Mouse (Mus musculus) G1E (cell line): ENCODE measurements around the gene Fhl1. TPM values are rescaled to one million over a fixed set of nuclear protein-coding genes. Genes with fewer than 3 reads are reported as not detected.

ENCODE experiments used
- ATAC-seq: 2 replicates; pipeline ENCODE4 v1.8.0; 2016; ENCODE audit warnings: mild to moderate bottlenecking; ENCODE audit not compliant: insufficient number of reproducible peaks, poor library complexity, low FRiP score, severe bottlenecking; ENCODE audit errors: extremely low read depth
- DNase-seq: peaks from one replicate; pipeline ENCODE4 v3.0.0; 2012; ENCODE audit warnings: low spot score
- H3K27me3 ChIP-seq: 2 replicates; pipeline ENCODE4 v1.6.1; 2012; ENCODE audit warnings: mild to moderate bottlenecking, low read length, inconsistent platforms; ENCODE audit not compliant: insufficient read depth
- H3K36me3 ChIP-seq: replicated peaks from 2 replicates; pipeline ENCODE3; 2012; ENCODE audit warnings: mild to moderate bottlenecking, inconsistent platforms
- H3K4me1 ChIP-seq: 2 replicates; pipeline ENCODE4 v1.6.1; 2012; ENCODE audit warnings: low read depth, low read length, inconsistent platforms, mixed read lengths; ENCODE audit not compliant: insufficient read depth
- H3K4me3 ChIP-seq: 2 replicates; pipeline ENCODE4 v1.5.1; 2012; ENCODE audit warnings: low read depth, mild to moderate bottlenecking, inconsistent platforms, low read length, moderate library complexity, mixed read lengths
- H3K9me3 ChIP-seq: replicated peaks from 2 replicates; pipeline ENCODE4 v1.6.1; 2012; ENCODE audit warnings: inconsistent platforms
- CTCF ChIP-seq: IDR thresholded peaks from 2 replicates; pipeline ENCODE4 v1.5.1; 2012; ENCODE audit warnings: low read depth, low read length, inconsistent platforms, mixed read lengths
- GATA1 ChIP-seq: IDR thresholded peaks from 2 replicates; pipeline ENCODE4 v1.6.1; 2012; ENCODE audit warnings: borderline replicate concordance, low read length, inconsistent platforms, mixed read lengths
- GATA2 ChIP-seq: IDR thresholded peaks from 2 replicates; pipeline ENCODE4 v1.6.1; 2012; ENCODE audit warnings: low read depth, low read length, inconsistent platforms, borderline replicate concordance
- POLR2AphosphoS5 ChIP-seq: IDR thresholded peaks from 2 replicates; pipeline ENCODE4 v1.6.1; 2012; ENCODE audit warnings: low read depth, low read length, inconsistent platforms; ENCODE audit not compliant: insufficient replicate concordance
- TAL1 ChIP-seq: conservative IDR thresholded peaks from 2 replicates; pipeline ENCODE4 v1.6.1; 2012; ENCODE audit warnings: low read depth, low read length, inconsistent platforms, mixed read lengths
- polyA plus RNA-seq: library from polyadenylated mRNA; stranded (reverse); fragments of >175 nt; gene quantifications from 2 replicates; pipeline ENCODE4 v1.2.3, GENCODE M21; 2012
- total RNA-seq, 2 experiments: library from RNA; stranded (forward) in 1 of 2; stranded (reverse) in 1 of 2; fragments of 200-1000 nt in 1 of 2; fragments of >200 nt in 1 of 2; fragmentation: Nextera tagmentation in 1 of 2; gene quantifications; 2 replicates each; pipeline ENCODE4 v1.2.3; 2014 to 2017

The Fhl1 gene
- total and polyA plus RNA-seq, 3 experiments = 0.11 TPM; not detected in 2

- DNase-seq = no peak
- Histone ChIP-seq H3K4me3 (no peak overlapping the region), H3K4me1 (no peaks in the 10 kb centered on the region), H3K27me3 (no peaks in the 10 kb centered on the region), H3K36me3 (no peaks in the 10 kb centered on the region), H3K9me3 (no peaks in the 10 kb centered on the region)
- no peak for TF ChIP-seq POLR2AphosphoS5
- TF ChIP-seq TAL1 = no peak
- no peak for TF ChIP-seq GATA1
- no peak for TF ChIP-seq CTCF
- no peak for TF ChIP-seq GATA2
- no peak for ATAC-seq
Observed at GRCm38 (mm10) chrX:56741428-56741827, 9.8 kb downstream of the Fhl1 start.

DNA sequence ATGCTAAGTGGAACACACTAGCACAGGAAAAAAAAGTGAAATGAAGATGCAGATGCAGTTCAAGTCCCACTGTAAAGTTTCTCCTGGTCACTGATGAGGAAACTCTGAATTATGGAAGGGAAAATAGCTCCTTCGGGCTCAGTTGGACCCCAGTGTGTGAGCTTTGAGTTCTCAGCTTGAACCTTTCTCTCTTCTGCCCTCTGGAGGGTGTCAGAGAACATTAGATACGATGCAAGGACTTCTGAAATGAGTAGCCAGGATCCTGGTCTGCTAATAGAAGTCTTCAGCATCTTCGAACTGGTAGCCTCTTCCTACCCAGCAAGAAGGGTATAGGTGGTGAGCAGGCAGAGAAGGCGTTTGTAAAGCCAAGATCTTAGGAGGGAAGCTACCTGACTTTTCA is 19.9 kb downstream of the Fhl1 start:
- DNase-seq (no peak), ATAC-seq (no peak)
- Histone ChIP-seq H3K27me3 (no peaks in the 10 kb centered on the region), H3K9me3 (no peaks in the 10 kb centered on the region), H3K36me3 (no peaks in the 10 kb centered on the region), H3K4me3 (no peak overlapping the region), H3K4me1 (no peaks in the 10 kb centered on the region)
- TF ChIP-seq GATA1 (no peak), CTCF (no peak), TAL1 (no peak), POLR2AphosphoS5 (no peak), GATA2 (no peak)

- no peak for TF ChIP-seq GATA1
- no peak for TF ChIP-seq TAL1
- TF ChIP-seq CTCF = no peak
- no peak for TF ChIP-seq GATA2
- TF ChIP-seq POLR2AphosphoS5 = no peak
- no peaks in the 10 kb centered on the region for H3K4me1 ChIP-seq
- DNase-seq (no peak), ATAC-seq (no peak)
- no peaks in the 10 kb centered on the region for H3K27me3 ChIP-seq
- no peak overlapping the region for H3K4me3 ChIP-seq
- no peaks in the 10 kb centered on the region for H3K36me3 ChIP-seq
- no peaks in the 10 kb centered on the region for H3K9me3 ChIP-seq
Observed at GRCm38 (mm10) chrX:56752144-56752543, 20.6 kb downstream of the Fhl1 start.

DNA sequence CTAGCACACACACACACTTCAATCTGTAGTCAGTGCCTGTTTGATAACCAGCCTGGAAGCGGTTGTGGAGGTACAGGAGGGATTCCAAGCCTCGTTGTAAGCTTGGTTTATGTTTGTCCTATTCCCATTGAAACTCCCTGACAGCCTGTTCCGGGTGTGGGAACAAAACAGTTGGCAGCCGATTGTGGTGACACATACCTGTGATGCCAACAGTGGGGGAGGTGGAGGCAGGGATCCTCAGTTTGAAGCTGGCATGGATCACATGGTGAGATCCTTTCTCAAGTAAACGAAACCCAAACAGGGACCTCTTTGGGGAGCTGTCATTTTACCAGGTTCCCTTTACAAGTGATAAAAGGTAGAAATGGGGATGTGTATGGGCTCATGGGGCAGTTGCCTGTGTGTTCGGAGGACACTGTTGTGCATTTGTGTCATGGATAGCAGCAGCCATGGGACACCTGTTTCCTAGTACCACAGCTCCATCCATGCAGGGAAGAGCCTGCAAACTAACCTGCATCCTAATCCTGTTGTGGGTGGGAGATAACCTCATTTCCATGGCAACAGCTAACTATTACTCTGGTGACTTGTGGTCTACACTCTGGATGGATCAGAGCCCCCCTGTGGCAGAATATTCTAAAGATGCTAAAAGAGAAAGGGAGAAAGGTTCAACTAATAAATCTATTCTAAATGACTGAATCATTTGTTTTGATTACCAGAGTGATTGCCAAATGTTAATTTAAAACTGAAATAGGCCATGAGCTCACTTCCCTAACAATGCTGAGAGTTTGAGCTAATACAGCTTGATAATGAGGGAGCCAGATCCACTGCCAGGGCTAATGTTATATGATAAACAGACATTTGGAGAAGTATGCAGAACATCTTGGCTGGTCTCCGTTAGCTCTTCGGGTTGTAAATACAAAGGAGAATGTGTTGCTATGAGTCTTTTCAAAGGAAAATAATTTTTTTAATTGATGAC is 22.0 kb downstream of the Fhl1 start:
- no peak overlapping the region for H3K4me3 ChIP-seq

DNA sequence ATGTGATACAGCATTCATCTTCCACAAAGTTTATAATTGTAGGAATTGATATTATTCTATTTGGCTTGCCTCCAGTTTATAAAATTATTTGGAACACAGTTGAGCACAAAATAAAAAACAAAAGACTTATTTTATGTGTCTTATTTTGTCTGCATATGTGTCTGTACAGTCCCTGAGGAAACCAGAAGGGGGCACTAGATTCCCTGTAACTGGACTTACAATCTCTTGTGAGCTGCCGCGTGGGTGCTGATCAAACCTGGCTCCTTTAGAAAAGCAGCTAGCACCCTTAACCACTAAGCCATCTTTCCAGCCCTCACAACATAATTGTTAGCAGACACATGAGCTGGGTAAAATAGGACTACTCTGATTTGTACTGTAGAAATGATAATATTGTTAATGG is 24.1 kb downstream of the Fhl1 start:
- Histone ChIP-seq H3K4me1 (no peaks in the 10 kb centered on the region), H3K4me3 (no peak overlapping the region), H3K36me3 (no peaks in the 10 kb centered on the region), H3K9me3 (no peaks in the 10 kb centered on the region), H3K27me3 (no peaks in the 10 kb centered on the region)
- ATAC-seq (no peak), DNase-seq (no peak)
- TF ChIP-seq GATA2 (no peak), TAL1 (no peak), GATA1 (no peak), CTCF (no peak), POLR2AphosphoS5 (no peak)

More for the DNA sequence above, 22.0 kb downstream of the Fhl1 start:
- Histone ChIP-seq H3K27me3 (no peaks in the 10 kb centered on the region), H3K36me3 (no peaks in the 10 kb centered on the region), H3K9me3 (no peaks in the 10 kb centered on the region), H3K4me1 (no peaks in the 10 kb centered on the region)
- ATAC-seq (no peak), DNase-seq (no peak)
- no peak for TF ChIP-seq CTCF
- no peak for TF ChIP-seq POLR2AphosphoS5

DNA sequence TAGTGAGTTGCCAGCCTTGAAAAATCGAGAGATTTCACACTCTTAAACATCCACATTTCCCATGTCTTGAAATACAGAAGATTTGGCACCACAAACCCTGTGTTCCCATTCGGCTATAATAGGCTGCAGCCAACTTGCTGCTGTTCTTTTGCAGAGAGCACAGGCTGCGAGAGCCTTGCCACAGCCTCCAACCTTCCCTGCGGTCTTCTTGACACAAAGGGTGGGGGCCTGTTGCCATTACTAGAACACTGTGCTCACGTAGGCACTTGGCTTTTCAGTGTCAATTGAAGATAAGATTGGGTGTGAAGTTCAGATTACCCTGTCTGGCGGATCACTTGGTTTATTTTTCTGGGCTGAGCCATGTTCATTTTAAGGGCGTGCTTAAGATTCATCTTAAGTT is 24.8 kb downstream of the Fhl1 start:
- Histone ChIP-seq H3K4me1 (no peaks in the 10 kb centered on the region), H3K4me3 (no peak overlapping the region), H3K27me3 (no peaks in the 10 kb centered on the region), H3K9me3 (no peaks in the 10 kb centered on the region), H3K36me3 (no peaks in the 10 kb centered on the region)
- DNase-seq (no peak), ATAC-seq (no peak)
- TF ChIP-seq TAL1 = no peak
- TF ChIP-seq GATA2 = no peak
- no peak for TF ChIP-seq POLR2AphosphoS5
